Mouse (Mus musculus) heart, embryonic 13.5 days (tissue): ENCODE data around the gene Musk. TPM values are rescaled to one million over a fixed set of nuclear protein-coding genes. Genes with fewer than 3 reads are reported as not detected.

Source experiments
- ATAC-seq: fragments of 200-750 bp; cut with Nextera tagmentation; 2 replicates; pipeline ENCODE4 v1.8.0; 2017; ENCODE audit warnings: moderate TSS enrichment; ENCODE audit not compliant: insufficient number of reproducible peaks, low FRiP score, low TSS enrichment; ENCODE audit errors: extremely low read depth
- H3K27ac ChIP-seq: fragments of 300-500 bp; sonication (generic); replicated peaks from 2 replicates; pipeline ENCODE4 v1.5.1; 2015; ENCODE audit warnings: moderate library complexity, mild to moderate bottlenecking, inconsistent platforms
- H3K27me3 ChIP-seq: fragments of 300-500 bp; sonication (generic); replicated peaks from 2 replicates; pipeline ENCODE4 v1.6.1; 2015; ENCODE audit warnings: mild to moderate bottlenecking, inconsistent platforms
- H3K36me3 ChIP-seq: fragments of 300-500 bp; sonication (generic); 2 replicates; pipeline ENCODE4 v1.6.1; 2015; ENCODE audit warnings: mild to moderate bottlenecking, inconsistent platforms
- H3K4me1 ChIP-seq: fragments of 300-500 bp; sonication (generic); 2 replicates; pipeline ENCODE4 v1.6.1; 2015; ENCODE audit warnings: inconsistent platforms
- H3K4me2 ChIP-seq: fragments of 300-500 bp; sonication (generic); 2 replicates; pipeline ENCODE4 v1.6.1; 2015; ENCODE audit warnings: inconsistent platforms, mild to moderate bottlenecking, moderate library complexity
- H3K4me3 ChIP-seq: fragments of 300-500 bp; sonication (generic); 2 replicates; pipeline ENCODE4 v1.5.1; 2015; ENCODE audit warnings: moderate library complexity, mild to moderate bottlenecking, inconsistent platforms
- H3K9ac ChIP-seq: fragments of 300-500 bp; sonication (generic); 2 replicates; pipeline ENCODE4 v1.6.1; 2015; ENCODE audit warnings: inconsistent platforms, mild to moderate bottlenecking, moderate library complexity
- H3K9me3 ChIP-seq: fragments of 300-500 bp; sonication (generic); 2 replicates; pipeline ENCODE4 v1.6.1; 2016; ENCODE audit warnings: inconsistent platforms
- WGBS: fragments of 180-500 bp; shearing (Covaris S2); methylation state at CpG from one replicate; pipeline ENCODE4 v1.1.7; 2015; ENCODE audit warnings: mixed read lengths; 5-methylcytosine and 5-hydroxymethylcytosine counted together
- polyA plus RNA-seq: library from polyadenylated mRNA; unstranded; fragments of >200 nt; fragmentation: Nextera tagmentation; extraction: Ambion mirVana; gene quantifications from 2 replicates; pipeline ENCODE4 v1.2.1, GENCODE M21; 2015

The Musk gene
- polyA plus RNA-seq, 1 experiment from 2014 or later, result 0.16 TPM

- Histone ChIP-seq H3K4me2 (no peak overlapping the region), H3K36me3 (no peaks in the 10 kb centered on the region), H3K4me3 (no peak overlapping the region), H3K9me3 (no peaks in the 10 kb centered on the region), H3K27me3 (no peaks in the 10 kb centered on the region), H3K4me1 (peaks cover 7% of the 10 kb centered on the region), H3K9ac (no peak overlapping the region), H3K27ac (no peak overlapping the region)
- 53% methylated on average over 5 of the region's 5 CpGs for WGBS
- no peak for ATAC-seq
Observed at GRCm38 (mm10) chr4:58351590-58351989, 65.8 kb downstream of the Musk start.

- Histone ChIP-seq H3K4me3 (no peak overlapping the region), H3K9ac (no peak overlapping the region), H3K27me3 (no peaks in the 10 kb centered on the region), H3K4me1 (no peaks in the 10 kb centered on the region), H3K9me3 (no peaks in the 10 kb centered on the region), H3K36me3 (no peaks in the 10 kb centered on the region), H3K27ac (no peak overlapping the region), H3K4me2 (no peak overlapping the region)
- 76% methylated on average over 4 of the region's 4 CpGs for WGBS
- ATAC-seq, result no peak
Observed at GRCm38 (mm10) chr4:58358996-58359395, 73.2 kb downstream of the Musk start.

- Histone ChIP-seq H3K4me1 (no peaks in the 10 kb centered on the region), H3K27ac (no peak overlapping the region), H3K36me3 (no peaks in the 10 kb centered on the region), H3K9ac (no peak overlapping the region), H3K4me2 (no peak overlapping the region), H3K27me3 (no peaks in the 10 kb centered on the region), H3K9me3 (no peaks in the 10 kb centered on the region), H3K4me3 (no peak overlapping the region)
- WGBS, result 75% methylated on average over 6 of the region's 6 CpGs
- no peak for ATAC-seq
Observed at GRCm38 (mm10) chr4:58365321-58365720, 79.6 kb downstream of the Musk start.

- WGBS, result 51% methylated on average over 1 of the region's 1 CpGs
- Histone ChIP-seq H3K4me3 (no peak overlapping the region), H3K4me1 (no peaks in the 10 kb centered on the region), H3K36me3 (no peaks in the 10 kb centered on the region), H3K9me3 (no peaks in the 10 kb centered on the region), H3K27me3 (no peaks in the 10 kb centered on the region), H3K9ac (no peak overlapping the region), H3K27ac (no peak overlapping the region), H3K4me2 (no peak overlapping the region)
- ATAC-seq, result no peak
Observed at GRCm38 (mm10) chr4:58371106-58371505, 85.3 kb downstream of the Musk start.

GRCm38 (mm10) chr4:58373599-58373998 lies 87.8 kb downstream of the Musk start:
- Histone ChIP-seq H3K36me3 (no peaks in the 10 kb centered on the region), H3K9me3 (no peaks in the 10 kb centered on the region), H3K4me1 (no peaks in the 10 kb centered on the region), H3K9ac (no peak overlapping the region), H3K4me3 (no peak overlapping the region), H3K4me2 (no peak overlapping the region), H3K27me3 (no peaks in the 10 kb centered on the region), H3K27ac (no peak overlapping the region)
- WGBS, result 78% methylated on average over 10 of the region's 10 CpGs
- ATAC-seq, result no peak

- Histone ChIP-seq H3K9me3 (no peaks in the 10 kb centered on the region), H3K4me1 (no peaks in the 10 kb centered on the region), H3K27ac (no peak overlapping the region), H3K9ac (no peak overlapping the region), H3K27me3 (no peaks in the 10 kb centered on the region), H3K36me3 (no peaks in the 10 kb centered on the region), H3K4me3 (no peak overlapping the region), H3K4me2 (no peak overlapping the region)
- whole genome bisulfite sequencing, result 81% methylated on average over 7 of the region's 7 CpGs
- ATAC-seq, result no peak
Observed at GRCm38 (mm10) chr4:58374141-58374870, 88.5 kb downstream of the Musk start.

- no peak overlapping the region for H3K27ac ChIP-seq
- no peaks in the 10 kb centered on the region for H3K4me1 ChIP-seq
- no peaks in the 10 kb centered on the region for H3K27me3 ChIP-seq
- no peak overlapping the region for H3K4me3 ChIP-seq
- ATAC-seq, result no peak
- no peaks in the 10 kb centered on the region for H3K9me3 ChIP-seq
- no peak overlapping the region for H3K4me2 ChIP-seq
- no peak overlapping the region for H3K9ac ChIP-seq
- WGBS, result 80% methylated on average over 4 of the region's 4 CpGs
- no peaks in the 10 kb centered on the region for H3K36me3 ChIP-seq
Observed at GRCm38 (mm10) chr4:58379186-58379585, 93.4 kb downstream of the Musk start.

- Histone ChIP-seq H3K9ac (no peak overlapping the region), H3K27ac (no peak overlapping the region), H3K4me2 (no peak overlapping the region), H3K4me1 (peaks cover 8% of the 10 kb centered on the region; the same call in 1 of the 2 replicates), H3K27me3 (no peaks in the 10 kb centered on the region), H3K36me3 (no peaks in the 10 kb centered on the region), H3K9me3 (no peaks in the 10 kb centered on the region), H3K4me3 (no peak overlapping the region)
- ATAC-seq, result no peak
- 68% methylated on average over 12 of the region's 12 CpGs for whole genome bisulfite sequencing
Observed at GRCm38 (mm10) chr4:58400861-58401341, 115.1 kb downstream of the Musk start.

GRCm38 (mm10) chr4:58401973-58402501 lies 116.3 kb downstream of the Musk start:
- Histone ChIP-seq H3K9me3 (no peaks in the 10 kb centered on the region), H3K4me3 (no peak overlapping the region), H3K4me2 (no peak overlapping the region), H3K4me1 (peaks cover 8% of the 10 kb centered on the region; the same call in 1 of the 2 replicates), H3K9ac (no peak overlapping the region), H3K36me3 (no peaks in the 10 kb centered on the region), H3K27ac (no peak overlapping the region), H3K27me3 (no peaks in the 10 kb centered on the region)
- 62% methylated on average over 4 of the region's 4 CpGs for WGBS
- no peak for ATAC-seq

GRCm38 (mm10) chr4:58413188-58414185 lies 127.7 kb downstream of the Musk start:
- 64% methylated on average over 13 of the region's 13 CpGs for WGBS

GRCm38 (mm10) chr4:58415537-58415936 lies 129.8 kb downstream of the Musk start:
- WGBS, result 83% methylated on average over 3 of the region's 3 CpGs
- no peaks in the 10 kb centered on the region for H3K27me3 ChIP-seq
- no peak overlapping the region for H3K27ac ChIP-seq
- no peak overlapping the region for H3K4me3 ChIP-seq
- peaks cover 10% of the 10 kb centered on the region; the same call in 1 of the 2 replicates for H3K4me1 ChIP-seq
- H3K36me3 ChIP-seq, result no peaks in the 10 kb centered on the region
- H3K4me2 ChIP-seq, result no peak overlapping the region
- peaks cover 3% of the 10 kb centered on the region; the same call in 1 of the 2 replicates for H3K9me3 ChIP-seq
- H3K9ac ChIP-seq, result no peak overlapping the region
- no peak for ATAC-seq

More at GRCm38 (mm10) chr4:58413188-58414185, 127.7 kb downstream of the Musk start:
- ATAC-seq, result no peak
- H3K4me1 ChIP-seq, result peaks cover 10% of the 10 kb centered on the region; the same call in 1 of the 2 replicates
- no peaks in the 10 kb centered on the region for H3K27me3 ChIP-seq
- no peaks in the 10 kb centered on the region for H3K36me3 ChIP-seq
- no peak overlapping the region for H3K9ac ChIP-seq
- no peak overlapping the region for H3K4me3 ChIP-seq
- H3K4me2 ChIP-seq, result no peak overlapping the region
- H3K9me3 ChIP-seq, result peaks cover 3% of the 10 kb centered on the region; the same call in 1 of the 2 replicates
- H3K27ac ChIP-seq, result no peak overlapping the region
